Mouse (Mus musculus): ENCODE measurements around the gene Olfr881. TPM values are rescaled to one million over a fixed set of nuclear protein-coding genes. Genes with fewer than 3 reads are reported as not detected.

Olfr881 gene
- not detected for polyA plus RNA-seq (2014; fragmentation: Illumina TruSeq; extraction: RNeasy Lipid Tissue Mini Kit (QIAGEN cat#74804); ENCODE audit: low read depth, low replicate concordance)

DNA sequence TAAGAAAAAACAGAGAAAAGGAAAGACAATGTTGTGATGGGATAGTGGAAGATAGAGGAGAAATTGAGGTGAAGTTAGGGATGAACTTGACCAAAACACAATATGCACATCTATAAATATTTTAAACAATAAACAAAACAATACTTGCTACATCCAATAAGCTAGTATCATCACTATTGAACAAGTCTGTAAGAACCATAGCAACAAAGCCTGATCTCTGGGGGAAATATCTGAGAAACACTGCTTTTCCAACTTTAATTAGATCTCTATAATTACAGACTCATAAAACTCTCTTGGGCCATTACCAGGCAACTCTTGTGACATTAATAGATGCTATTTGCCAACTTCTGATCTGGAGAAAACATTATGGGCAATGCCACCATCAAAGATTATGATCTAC, at the start of gene Olfr881:
Gene Olfr881 (plus strand): TSS at position 301 of the 400 bp plus-strand sequence.

DNA sequence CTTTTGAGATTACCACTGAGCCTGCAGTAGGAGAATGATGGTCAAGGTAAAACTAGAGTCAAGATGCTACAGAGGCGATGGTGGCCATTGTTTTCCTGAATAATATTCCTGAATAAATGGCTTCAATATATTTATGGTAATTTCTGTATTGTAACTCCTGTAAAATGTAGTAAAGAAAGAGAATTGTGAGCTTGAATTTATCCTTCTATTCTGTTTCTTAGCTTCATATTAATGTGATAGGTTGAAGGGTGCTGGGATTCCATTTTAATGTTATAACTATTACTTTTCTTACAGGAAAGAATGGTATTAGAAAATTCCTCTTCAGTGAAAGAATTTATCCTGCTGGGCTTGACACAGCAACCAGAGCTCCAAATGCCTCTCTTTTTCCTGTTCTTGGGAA, 33.9 kb downstream of the Olfr881 start, which contains the start of gene Olfr883:
Gene Olfr883 (plus strand): TSS at position 301 of the 400 bp plus-strand sequence.

Other genes with a start within 250 kb of the Olfr881 start
- 0.63 TPM for gene Olfr874, start 246.7 kb upstream of the Olfr881 start, polyA plus RNA-seq (2014; fragmentation: Illumina TruSeq; extraction: RNeasy Lipid Tissue Mini Kit (QIAGEN cat#74804); ENCODE audit: low read depth, low replicate concordance)
- gene Olfr875, start 220.0 kb upstream of the Olfr881 start, polyA plus RNA-seq (2014; fragmentation: Illumina TruSeq; extraction: RNeasy Lipid Tissue Mini Kit (QIAGEN cat#74804); ENCODE audit: low read depth, low replicate concordance), result 0.36 TPM
- not detected for gene Olfr876, start 188.8 kb upstream of the Olfr881 start, polyA plus RNA-seq (2014; fragmentation: Illumina TruSeq; extraction: RNeasy Lipid Tissue Mini Kit (QIAGEN cat#74804); ENCODE audit: low read depth, low replicate concordance)
- not detected for gene Olfr877, start 137.6 kb upstream of the Olfr881 start, polyA plus RNA-seq (2014; fragmentation: Illumina TruSeq; extraction: RNeasy Lipid Tissue Mini Kit (QIAGEN cat#74804); ENCODE audit: low read depth, low replicate concordance)
- gene Olfr145, start 95.1 kb upstream of the Olfr881 start, polyA plus RNA-seq (2014; fragmentation: Illumina TruSeq; extraction: RNeasy Lipid Tissue Mini Kit (QIAGEN cat#74804); ENCODE audit: low read depth, low replicate concordance), result not detected
- not detected for gene Olfr878, start 74.0 kb upstream of the Olfr881 start, polyA plus RNA-seq (2014; fragmentation: Illumina TruSeq; extraction: RNeasy Lipid Tissue Mini Kit (QIAGEN cat#74804); ENCODE audit: low read depth, low replicate concordance)
- gene Olfr883, start 34.0 kb downstream of the Olfr881 start, polyA plus RNA-seq (2014; fragmentation: Illumina TruSeq; extraction: RNeasy Lipid Tissue Mini Kit (QIAGEN cat#74804); ENCODE audit: low read depth, low replicate concordance), result not detected
- not detected for gene Olfr884, start 54.7 kb downstream of the Olfr881 start, polyA plus RNA-seq (2014; fragmentation: Illumina TruSeq; extraction: RNeasy Lipid Tissue Mini Kit (QIAGEN cat#74804); ENCODE audit: low read depth, low replicate concordance)
- gene Olfr885, start 69.5 kb downstream of the Olfr881 start, polyA plus RNA-seq (2014; fragmentation: Illumina TruSeq; extraction: RNeasy Lipid Tissue Mini Kit (QIAGEN cat#74804); ENCODE audit: low read depth, low replicate concordance), result not detected
- 0.03 TPM for gene Olfr887, start 92.2 kb downstream of the Olfr881 start, polyA plus RNA-seq (2014; fragmentation: Illumina TruSeq; extraction: RNeasy Lipid Tissue Mini Kit (QIAGEN cat#74804); ENCODE audit: low read depth, low replicate concordance)
- gene Olfr888, start 116.3 kb downstream of the Olfr881 start, polyA plus RNA-seq (2014; fragmentation: Illumina TruSeq; extraction: RNeasy Lipid Tissue Mini Kit (QIAGEN cat#74804); ENCODE audit: low read depth, low replicate concordance), result not detected
- not detected for gene Olfr889, start 123.4 kb downstream of the Olfr881 start, polyA plus RNA-seq (2014; fragmentation: Illumina TruSeq; extraction: RNeasy Lipid Tissue Mini Kit (QIAGEN cat#74804); ENCODE audit: low read depth, low replicate concordance)
- not detected for gene Olfr890, start 150.7 kb downstream of the Olfr881 start, polyA plus RNA-seq (2014; fragmentation: Illumina TruSeq; extraction: RNeasy Lipid Tissue Mini Kit (QIAGEN cat#74804); ENCODE audit: low read depth, low replicate concordance)
- gene Olfr891, start 189.0 kb downstream of the Olfr881 start, polyA plus RNA-seq (2014; fragmentation: Illumina TruSeq; extraction: RNeasy Lipid Tissue Mini Kit (QIAGEN cat#74804); ENCODE audit: low read depth, low replicate concordance), result not detected
- not detected for gene Olfr893, start 216.5 kb downstream of the Olfr881 start, polyA plus RNA-seq (2014; fragmentation: Illumina TruSeq; extraction: RNeasy Lipid Tissue Mini Kit (QIAGEN cat#74804); ENCODE audit: low read depth, low replicate concordance)
- not detected for gene Olfr894, start 226.2 kb downstream of the Olfr881 start, polyA plus RNA-seq (2014; fragmentation: Illumina TruSeq; extraction: RNeasy Lipid Tissue Mini Kit (QIAGEN cat#74804); ENCODE audit: low read depth, low replicate concordance)

Data from testis, adult 10 weeks (tissue).